Mouse (Mus musculus) adrenal gland, postnatal 25 days (tissue): ENCODE data around the gene BC035947. TPM values are rescaled to one million over a fixed set of nuclear protein-coding genes. Genes with fewer than 3 reads are reported as not detected.
"Not testable (repeated sequence)": the region's sequence is repeated elsewhere in the genome, so short reads cannot be mapped to it uniquely, and the experiment has no call there.

ENCODE experiments used
- DNase-seq: peaks from one replicate; pipeline ENCODE4 v3.0.0; 2021; ENCODE audit warnings: mixed read lengths
- long read RNA-seq: library from polyadenylated mRNA; stranded (forward); transcript quantifications from one replicate; pipeline ENCODE4 v2.0.0, GENCODE M21; 2021
- total RNA-seq: library from RNA; stranded (reverse); gene quantifications from 2 replicates; pipeline ENCODE4 v1.2.3, GENCODE M21; 2021

BC035947 gene
- total RNA-seq, result 0.09 TPM in 1 of 2 replicates, not detected in the other
- long read RNA-seq, result 0 reads

- peak; percentile 24 for DNase-seq
These were observed at the start of gene BC035947 for GRCm38 (mm10) chr1:78511621-78512160. Gene BC035947 (minus strand): TSS chr1:78512158.

DNA sequence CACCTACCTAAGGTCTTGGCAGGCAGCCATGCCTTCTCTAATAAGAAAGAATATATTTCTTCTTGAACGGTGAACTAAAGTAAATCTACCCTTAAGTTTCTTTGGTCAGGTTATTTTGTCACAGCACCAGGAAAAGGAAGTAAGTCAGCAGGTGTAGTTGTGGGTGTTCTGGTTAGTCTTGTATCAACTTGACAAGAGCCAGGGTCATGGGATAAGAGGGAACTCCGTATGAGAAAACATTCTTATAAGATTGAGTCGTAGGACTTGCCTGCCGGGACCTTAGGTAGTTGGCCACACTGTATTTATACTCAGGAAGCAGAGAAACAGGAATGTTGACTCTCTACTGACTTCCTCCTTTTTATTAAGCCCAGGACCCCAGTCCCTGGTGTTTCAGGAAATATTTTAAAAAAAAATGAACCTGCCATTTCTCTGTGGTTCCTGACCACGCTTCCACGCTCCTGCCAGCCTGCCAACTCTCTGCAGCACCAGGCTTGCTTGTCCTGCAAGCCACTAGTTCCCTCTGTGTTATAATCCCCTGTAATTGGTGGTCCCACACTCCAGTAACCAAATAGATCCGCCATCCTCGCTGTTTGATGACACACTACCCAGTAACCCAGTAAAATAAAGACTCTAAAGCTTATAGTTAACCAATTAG, 42.2 kb upstream of the BC035947 start:
- no peak for DNase-seq

DNA sequence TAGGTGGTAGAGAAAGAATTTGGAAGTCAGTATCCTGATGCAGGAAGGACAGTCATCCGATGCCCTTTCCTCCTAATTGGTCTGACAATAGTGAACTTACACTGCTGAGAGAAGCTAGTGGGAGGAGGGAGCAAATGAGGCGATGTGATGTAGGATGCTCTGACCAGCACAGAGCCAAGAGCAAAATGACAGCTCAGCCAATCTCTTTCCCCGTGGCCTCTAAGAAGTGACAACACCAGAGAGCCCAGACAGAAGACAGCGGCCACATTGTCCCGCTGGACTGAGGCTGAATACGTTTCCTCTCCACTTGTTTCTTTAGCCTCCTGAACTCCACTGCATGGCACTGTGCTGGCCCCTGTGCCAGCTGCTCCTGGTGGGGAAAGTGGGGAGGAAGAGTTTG, 37.0 kb upstream of the BC035947 start:
- no peak for DNase-seq

DNA sequence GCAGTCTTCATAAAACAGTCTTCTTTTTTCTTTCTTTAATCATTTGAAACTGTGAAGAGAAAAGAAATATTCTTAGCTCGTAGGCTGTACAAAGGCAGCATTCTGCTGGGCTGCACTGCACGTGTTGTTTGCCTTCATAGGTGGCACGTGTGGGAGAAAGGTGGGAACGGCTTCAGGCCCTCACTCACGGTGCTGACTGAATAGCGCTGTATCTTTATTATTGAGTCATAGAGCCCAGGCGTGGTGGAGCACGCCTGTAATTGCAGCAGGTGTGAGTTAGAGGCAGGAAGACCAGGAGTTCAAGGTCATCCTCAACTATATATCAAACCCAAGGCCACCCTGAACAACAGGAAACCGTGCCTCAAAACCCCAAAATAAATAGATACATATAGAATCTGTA, 34.3 kb upstream of the BC035947 start:
- no peak for DNase-seq

GRCm38 (mm10) chr1:78543631-78544030, 31.7 kb upstream of the BC035947 start:
- not testable (repeated sequence) for DNase-seq

DNA sequence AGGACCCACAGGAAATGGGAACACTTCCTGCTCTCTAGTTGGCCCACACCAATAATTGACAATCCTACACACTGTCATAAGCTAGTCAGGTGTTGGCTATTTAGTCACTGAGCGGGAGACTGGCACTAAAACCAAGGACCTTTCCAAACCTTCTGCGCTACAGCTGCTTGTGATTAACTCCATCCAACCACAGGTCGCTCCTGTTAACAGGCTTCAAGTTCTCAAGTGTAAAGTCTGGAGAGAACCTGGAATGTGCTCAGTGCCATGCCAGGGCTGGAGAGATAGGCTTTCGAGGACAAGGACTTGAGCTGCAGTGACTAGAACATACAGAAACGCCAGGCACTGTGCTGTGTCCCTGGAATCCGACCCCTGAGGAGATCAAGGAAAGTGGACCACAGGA, 27.2 kb upstream of the BC035947 start:
- no peak for DNase-seq

DNA sequence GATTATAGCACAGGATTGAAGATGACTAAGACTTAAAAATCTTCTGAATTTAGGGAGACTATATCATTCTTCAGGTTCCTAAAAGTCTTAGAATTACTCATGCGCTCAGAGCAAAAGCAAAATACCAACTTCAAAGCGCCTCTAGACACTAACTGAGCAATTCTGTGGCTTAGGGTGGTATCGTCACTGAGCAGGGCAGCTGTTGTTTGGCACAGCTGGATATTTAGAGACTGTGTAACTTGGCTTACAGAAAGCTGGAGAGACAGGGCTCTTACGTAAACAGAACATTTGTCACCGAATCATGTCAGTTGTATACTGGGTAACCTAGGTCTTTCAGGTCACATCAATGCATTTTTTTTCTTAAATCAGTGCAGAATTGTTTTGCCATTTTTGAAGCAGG, 26.4 kb upstream of the BC035947 start:
- no peak for DNase-seq

DNA sequence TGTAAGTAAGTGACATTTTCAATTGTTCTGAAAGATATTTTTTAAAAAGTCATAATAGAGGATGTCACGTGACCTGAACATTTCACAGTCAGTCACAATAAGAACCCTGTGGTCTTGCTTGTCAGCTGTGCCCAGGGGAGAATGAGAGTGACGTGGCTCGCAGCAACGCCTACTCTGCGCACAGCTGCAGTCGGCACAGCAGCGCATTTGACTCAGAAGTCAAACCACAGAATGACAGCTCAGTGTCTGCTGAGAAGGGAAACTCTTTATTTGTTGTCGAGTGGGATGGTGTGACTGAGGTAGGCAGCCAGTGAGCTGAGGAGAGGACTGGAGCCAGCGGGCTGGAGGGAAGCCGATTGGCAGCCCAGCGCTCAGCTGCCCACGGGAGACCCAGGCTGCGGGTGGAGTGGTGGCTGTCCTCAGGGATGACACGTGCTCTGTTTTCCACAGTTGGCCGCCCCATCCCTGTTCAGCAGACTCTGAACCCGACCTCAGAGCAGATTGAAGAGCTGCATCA, 25.6 kb upstream of the BC035947 start:
- DNase-seq, result peak; percentile 35

DNA sequence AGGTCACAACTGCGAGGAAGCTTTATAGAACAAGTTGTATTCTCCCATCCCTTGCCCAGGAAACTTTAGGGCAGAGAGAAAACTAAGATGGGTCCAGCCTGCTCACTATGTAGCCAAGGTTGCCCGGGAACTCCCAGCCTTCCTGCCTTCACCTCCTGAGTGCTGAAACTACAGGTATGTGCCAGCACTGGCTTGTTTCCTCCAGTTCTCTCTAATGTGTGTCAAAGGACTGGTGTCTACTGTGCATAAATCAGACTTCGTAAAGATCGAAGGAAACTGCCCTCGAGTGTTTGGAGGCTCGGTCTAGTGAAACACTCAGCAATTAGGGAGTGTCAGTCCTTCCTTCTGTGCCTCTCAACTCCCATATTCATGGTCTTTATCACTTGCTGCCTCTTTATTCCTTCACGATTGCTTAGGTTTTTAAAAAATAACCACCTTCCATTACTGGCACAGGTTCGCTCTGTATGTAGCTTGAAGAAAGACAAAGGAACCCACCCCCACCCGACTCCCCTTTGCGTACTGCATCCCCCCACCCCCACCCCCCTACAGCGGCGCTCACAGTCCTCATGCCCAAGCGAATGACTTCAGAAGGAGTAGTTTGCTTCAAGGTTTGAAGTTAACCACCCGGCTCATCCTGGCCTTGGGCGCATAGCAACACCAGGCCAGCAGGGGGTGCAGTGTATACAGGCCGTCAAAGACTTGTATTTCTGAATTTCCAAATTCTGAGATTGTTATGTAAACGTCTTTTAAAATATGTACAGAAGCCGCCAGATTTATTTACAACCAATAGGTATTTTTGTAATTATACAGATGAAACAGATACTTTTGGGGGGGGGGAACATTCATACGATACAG, 24.6 kb upstream of the BC035947 start:
- peak; percentile 80 for DNase-seq

- DNase-seq, result no peak
These were observed 22.6 kb upstream of the BC035947 start for GRCm38 (mm10) chr1:78534428-78535150.

DNA sequence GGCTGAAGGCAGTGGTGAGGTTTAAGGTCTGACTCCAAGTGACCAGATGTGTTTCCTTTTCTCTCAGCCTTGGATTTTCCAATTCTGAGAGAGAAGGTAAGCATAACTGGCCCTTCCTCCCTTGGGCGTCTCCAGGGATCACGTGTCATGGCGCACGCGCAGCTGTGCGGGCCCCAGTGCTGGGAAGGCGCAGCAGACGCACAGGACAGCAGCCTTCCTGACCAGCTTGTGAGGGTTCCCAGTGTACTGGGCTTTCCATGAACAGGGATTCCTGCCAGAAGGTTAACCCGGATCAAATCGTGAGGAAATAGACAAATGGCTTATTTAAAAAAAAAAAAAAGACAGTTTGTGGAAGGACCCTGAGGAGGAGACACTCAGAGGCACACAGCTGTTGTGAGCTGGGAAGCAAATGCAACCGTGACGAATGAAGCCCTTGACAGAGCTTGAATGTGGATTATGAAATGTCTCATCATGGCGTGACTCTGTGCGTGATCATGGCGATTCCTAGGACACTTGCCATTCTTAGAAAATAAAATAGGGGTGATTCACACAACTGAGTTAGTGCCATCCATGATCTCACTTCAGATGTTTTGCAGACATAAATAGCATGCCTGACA, 20.3 kb upstream of the BC035947 start:
- DNase-seq, result peak; percentile 12

DNA sequence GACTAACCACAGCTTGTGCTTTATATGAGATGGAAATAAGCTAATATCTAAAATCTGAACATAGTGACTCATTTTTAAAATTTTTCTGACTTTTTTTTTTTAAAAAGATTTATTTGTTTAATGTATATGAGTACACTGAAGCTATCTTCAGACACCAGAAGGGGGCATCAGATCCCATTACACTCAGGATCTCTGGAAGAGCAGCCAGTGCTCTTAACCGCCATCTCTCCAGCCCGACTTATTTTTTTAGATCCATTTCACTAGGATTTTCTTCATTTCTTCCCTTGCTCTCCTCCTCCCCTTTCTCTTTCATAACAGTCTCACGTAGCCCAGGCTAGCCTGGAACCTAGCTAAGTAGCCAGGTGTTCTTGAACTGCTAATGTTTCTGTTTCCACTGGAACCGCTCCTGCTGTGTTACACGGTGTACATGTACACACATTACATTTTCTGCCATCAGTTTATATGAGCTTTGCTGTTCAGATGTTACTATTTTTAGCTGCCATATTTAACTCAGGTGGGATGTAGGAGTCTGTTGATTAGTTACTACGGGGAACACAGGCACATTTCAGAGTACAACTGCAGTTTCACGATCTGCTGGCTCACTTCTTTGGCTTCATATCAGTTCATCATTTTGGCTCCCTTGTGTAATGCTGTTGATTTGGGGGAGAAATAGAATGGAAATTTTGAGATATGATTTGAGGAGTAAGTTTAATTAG, 18.7 kb upstream of the BC035947 start:
- no peak for DNase-seq

DNA sequence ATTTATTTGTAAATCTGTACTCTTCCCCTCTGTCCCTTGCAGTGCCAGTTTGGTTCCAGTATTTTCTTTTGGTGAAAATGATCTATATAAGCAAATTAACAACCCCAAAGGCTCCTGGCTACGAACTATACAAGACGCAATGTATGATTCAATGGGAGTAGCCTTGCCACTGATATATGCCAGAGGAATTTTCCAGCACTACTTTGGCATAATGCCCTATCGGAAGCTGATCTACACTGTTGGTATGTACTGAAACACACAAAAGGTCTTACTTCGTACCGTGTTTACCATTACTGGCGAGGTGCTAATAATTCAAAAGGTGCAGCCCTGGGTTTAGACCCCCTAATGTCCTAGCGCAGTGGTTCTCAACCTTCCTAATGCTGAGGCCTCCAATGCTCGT, 17.1 kb upstream of the BC035947 start:
- no peak for DNase-seq

DNA sequence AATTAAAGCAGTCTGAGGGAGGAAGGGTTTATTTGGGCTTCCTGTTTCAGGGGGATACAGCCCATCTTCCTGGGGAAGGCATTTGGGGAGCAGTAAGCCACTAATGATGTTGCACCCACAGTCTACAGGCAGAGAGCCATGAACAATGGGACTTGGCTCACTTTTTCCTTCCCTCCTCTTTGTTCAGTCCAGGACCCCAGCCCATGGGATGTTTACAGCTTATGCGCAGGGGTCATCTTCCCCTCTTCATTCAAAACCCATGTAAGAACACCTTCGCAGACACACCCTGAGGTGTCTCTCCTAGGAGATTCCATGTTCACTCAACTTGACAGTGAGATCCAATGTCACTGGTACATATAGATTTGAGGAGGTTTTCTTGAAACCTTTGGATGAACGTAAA, 16.4 kb upstream of the BC035947 start:
- DNase-seq, result no peak

- DNase-seq, result peak; percentile 66
These were observed 13.4 kb upstream of the BC035947 start for GRCm38 (mm10) chr1:78525189-78525886.

DNA sequence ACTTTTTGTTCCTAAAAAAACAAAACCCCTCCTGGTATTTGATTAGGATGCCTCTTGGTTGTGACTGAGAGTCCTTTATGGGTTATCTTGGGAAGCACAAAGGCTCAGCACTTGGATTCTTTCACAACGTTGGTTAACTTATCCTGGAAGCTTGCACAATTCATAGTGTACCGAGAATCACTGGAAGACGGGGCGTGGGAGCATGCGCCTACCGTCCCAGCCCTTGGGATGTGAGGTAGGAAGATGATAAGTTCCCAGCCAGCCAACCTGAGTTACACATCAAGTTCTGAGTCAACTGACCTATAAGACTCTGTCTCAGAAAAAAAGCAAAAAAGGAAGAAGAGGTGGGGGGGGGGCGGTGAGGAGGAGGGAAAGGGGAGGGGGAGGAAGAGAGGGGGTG, 6.9 kb upstream of the BC035947 start:
- no peak for DNase-seq

DNA sequence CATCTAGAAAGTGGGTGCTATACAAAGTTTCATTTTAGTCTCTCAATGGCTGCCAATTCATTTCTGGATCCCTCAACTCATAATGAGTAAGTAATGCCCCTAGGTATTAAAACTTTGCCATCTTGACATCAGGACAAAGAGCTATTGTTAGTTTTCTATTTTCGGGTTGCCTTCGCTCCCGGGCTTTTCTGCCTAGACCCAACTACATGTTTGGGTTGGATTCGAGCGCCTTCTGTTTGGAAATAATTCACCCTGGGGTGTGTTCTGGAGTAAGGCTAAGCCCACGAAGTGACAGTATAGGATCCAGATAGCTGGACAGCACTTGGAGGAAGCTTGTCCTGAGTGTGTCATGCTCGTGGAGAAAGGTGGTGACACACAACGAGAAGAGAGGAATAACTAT, 798 bp upstream of the BC035947 start:
- no peak for DNase-seq

- no peak for DNase-seq
These were observed 1.1 kb downstream of the BC035947 start, which contains the start of gene Mogat1 for GRCm38 (mm10) chr1:78510862-78511261. Gene Mogat1 (plus strand): TSS chr1:78510991.

DNA sequence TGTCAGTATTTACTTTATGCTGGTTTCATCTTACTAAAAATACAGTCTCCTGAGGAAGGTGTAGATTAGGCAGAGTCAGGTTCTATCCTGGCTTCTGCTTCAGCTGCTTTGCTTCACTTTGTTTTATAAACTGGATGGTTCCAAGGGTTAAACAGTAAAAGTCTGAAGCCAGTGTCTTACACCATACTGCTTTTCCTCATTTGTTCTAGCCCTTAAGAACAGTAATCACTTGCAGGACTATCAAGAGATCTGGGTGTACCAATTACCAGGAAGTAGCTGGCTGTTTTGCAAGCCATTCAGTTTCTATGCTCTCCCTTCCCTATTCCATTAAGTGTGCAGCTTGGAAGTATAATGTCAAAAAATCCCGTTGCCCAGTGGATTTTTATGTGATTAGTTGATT, 4.8 kb downstream of the BC035947 start:
- no peak for DNase-seq

DNA sequence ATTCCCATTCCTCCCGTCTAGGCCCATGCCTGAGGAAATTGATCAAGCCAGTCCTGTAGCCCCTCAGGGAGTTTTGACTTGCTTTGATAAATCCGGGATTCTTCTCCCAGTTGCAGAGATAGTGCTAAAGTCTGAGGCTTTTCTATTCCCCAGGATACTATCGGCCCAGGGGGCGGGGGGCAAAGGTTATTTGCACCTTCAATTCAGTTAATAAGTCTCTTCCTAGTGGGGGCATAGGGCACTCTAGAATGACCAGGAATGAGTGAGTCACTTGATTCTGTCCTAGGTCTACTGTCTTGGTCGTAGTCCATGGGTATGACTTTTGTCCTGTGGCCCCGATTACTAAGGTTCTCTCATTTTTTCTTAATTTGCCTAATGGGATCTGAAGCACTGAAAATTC, 9.4 kb downstream of the BC035947 start:
- DNase-seq, result no peak

GRCm38 (mm10) chr1:78501856-78502255, 10.1 kb downstream of the BC035947 start:
- not testable (repeated sequence) for DNase-seq
